Mouse (Mus musculus) G1E (cell line): ENCODE measurements around the gene 4930432K21Rik.

Experiments used
- CTCF ChIP-seq: IDR thresholded peaks from 2 replicates; pipeline ENCODE4 v1.5.1; 2012; ENCODE audit warnings: low read depth, low read length, inconsistent platforms, mixed read lengths
- GATA1 ChIP-seq: IDR thresholded peaks from 2 replicates; pipeline ENCODE4 v1.6.1; 2012; ENCODE audit warnings: borderline replicate concordance, low read length, inconsistent platforms, mixed read lengths
- GATA2 ChIP-seq: IDR thresholded peaks from 2 replicates; pipeline ENCODE4 v1.6.1; 2012; ENCODE audit warnings: low read depth, low read length, inconsistent platforms, borderline replicate concordance
- POLR2AphosphoS5 ChIP-seq: IDR thresholded peaks from 2 replicates; pipeline ENCODE4 v1.6.1; 2012; ENCODE audit warnings: low read depth, low read length, inconsistent platforms; ENCODE audit not compliant: insufficient replicate concordance
- TAL1 ChIP-seq: conservative IDR thresholded peaks from 2 replicates; pipeline ENCODE4 v1.6.1; 2012; ENCODE audit warnings: low read depth, low read length, inconsistent platforms, mixed read lengths

DNA sequence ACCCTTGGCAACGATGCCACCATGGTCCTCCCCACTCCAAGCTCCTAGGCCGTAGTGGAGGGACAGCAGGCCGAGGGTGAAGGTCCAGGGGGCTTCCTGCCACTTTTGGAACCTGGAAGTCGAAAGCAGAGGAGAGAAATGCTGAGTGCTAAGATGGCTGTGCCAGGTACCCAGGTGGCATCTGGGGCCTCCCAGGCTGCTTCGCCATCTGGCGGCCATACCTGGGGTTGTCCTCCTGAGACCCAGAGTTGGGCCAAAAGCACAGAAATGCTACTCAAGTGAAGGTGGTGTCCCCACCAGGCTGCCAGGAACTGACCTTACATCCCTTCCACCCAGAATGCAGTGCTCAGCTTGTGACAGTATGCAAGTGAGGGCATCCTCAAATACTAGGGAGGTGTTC is 26.0 kb downstream of the 4930432K21Rik start:
- TF ChIP-seq CTCF: no peak
- no peak for TF ChIP-seq GATA1
- no peak for TF ChIP-seq POLR2AphosphoS5
- TF ChIP-seq TAL1: no peak
- TF ChIP-seq GATA2: no peak
